Mouse (Mus musculus) thymus, postnatal 36 days (tissue): Measurements from ENCODE around the gene Grik2.
"Not testable (repeated sequence)": the region's sequence is repeated elsewhere in the genome, so short reads cannot be mapped to it uniquely, and the experiment has no call there.

ENCODE experiments used
- DNase-seq, 2 experiments: peaks; one replicate each; pipeline ENCODE4 v3.0.0; 2022; ENCODE audit warnings: mixed read lengths in 2 of 2

The Grik2 gene

GRCm38 (mm10) chr10:49256247-49256939 lies 532.2 kb downstream of the Grik2 start:
- DNase-seq = no peak

- not testable (repeated sequence) for DNase-seq
Observed at GRCm38 (mm10) chr10:49237356-49237755, 551.2 kb downstream of the Grik2 start.

- not testable (repeated sequence) for DNase-seq
Observed at GRCm38 (mm10) chr10:49236844-49237243, 551.7 kb downstream of the Grik2 start.

- DNase-seq = no peak
Observed at GRCm38 (mm10) chr10:49220096-49220495, 568.5 kb downstream of the Grik2 start.

GRCm38 (mm10) chr10:49219631-49220030 lies 568.9 kb downstream of the Grik2 start:
- no peak for DNase-seq

GRCm38 (mm10) chr10:49191773-49192371 lies 596.7 kb downstream of the Grik2 start:
- DNase-seq = no peak

- no peak for DNase-seq
Observed at GRCm38 (mm10) chr10:49191291-49191690, 597.3 kb downstream of the Grik2 start.

- DNase-seq = no peak
Observed at GRCm38 (mm10) chr10:49154134-49154533, 634.4 kb downstream of the Grik2 start.

GRCm38 (mm10) chr10:49151496-49151895 lies 637.1 kb downstream of the Grik2 start:
- DNase-seq = not testable (repeated sequence)

- no peak for DNase-seq
Observed at GRCm38 (mm10) chr10:49149714-49150113, 638.9 kb downstream of the Grik2 start.

- DNase-seq = no peak
Observed at GRCm38 (mm10) chr10:49142658-49143057, 645.9 kb downstream of the Grik2 start.

- DNase-seq = no peak
Observed at GRCm38 (mm10) chr10:49136816-49137215, 651.8 kb downstream of the Grik2 start.

GRCm38 (mm10) chr10:49131311-49131710 lies 657.3 kb downstream of the Grik2 start:
- no peak for DNase-seq

GRCm38 (mm10) chr10:49050339-49050738 lies 738.2 kb downstream of the Grik2 start:
- DNase-seq = no peak

- DNase-seq = no peak
Observed at GRCm38 (mm10) chr10:49049391-49049790, 739.2 kb downstream of the Grik2 start.
